Mouse (Mus musculus) heart, embryonic 11.5 days (tissue): ENCODE measurements around the gene Ss18l1. TPM values are rescaled to one million over a fixed set of nuclear protein-coding genes. Genes with fewer than 3 reads are reported as not detected.

ENCODE experiments used
- ATAC-seq: fragments of 200-750 bp; cut with Nextera tagmentation; replicated peaks from 2 replicates; pipeline ENCODE4 v1.8.0; 2017; ENCODE audit warnings: moderate library complexity; ENCODE audit not compliant: insufficient number of reproducible peaks, low FRiP score, low TSS enrichment
- H3K27ac ChIP-seq: fragments of 300-500 bp; sonication (generic); 2 replicates; pipeline ENCODE4 v1.5.1; 2014; ENCODE audit warnings: mild to moderate bottlenecking, low read depth, low read length
- H3K27me3 ChIP-seq: fragments of 300-500 bp; sonication (generic); 2 replicates; pipeline ENCODE4 v1.6.1; 2014; ENCODE audit warnings: mild to moderate bottlenecking, low read length, mixed read lengths; ENCODE audit not compliant: control insufficient read depth, insufficient read depth
- H3K36me3 ChIP-seq: fragments of 300-500 bp; sonication (generic); 2 replicates; pipeline ENCODE4 v1.6.1; 2014; ENCODE audit warnings: mild to moderate bottlenecking, low read length, moderate library complexity, mixed read lengths; ENCODE audit not compliant: control insufficient read depth, insufficient read depth
- H3K4me1 ChIP-seq: fragments of 300-500 bp; sonication (generic); 2 replicates; pipeline ENCODE4 v1.6.1; 2014; ENCODE audit warnings: low read length; ENCODE audit not compliant: control insufficient read depth, insufficient read depth
- H3K4me2 ChIP-seq: fragments of 300-500 bp; sonication (generic); 2 replicates; pipeline ENCODE4 v1.6.1; 2014; ENCODE audit warnings: mild to moderate bottlenecking, moderate library complexity
- H3K4me3 ChIP-seq: fragments of 300-500 bp; sonication (generic); 2 replicates; pipeline ENCODE4 v1.5.1; 2014; ENCODE audit warnings: low read depth, low read length
- H3K9ac ChIP-seq: fragments of 300-500 bp; sonication (generic); 2 replicates; pipeline ENCODE4 v1.6.1; 2014; ENCODE audit warnings: mild to moderate bottlenecking, low read depth, low read length, moderate library complexity
- H3K9me3 ChIP-seq: fragments of 300-500 bp; sonication (generic); replicated peaks from 2 replicates; pipeline ENCODE4 v1.6.1; 2016; ENCODE audit warnings: low read length; ENCODE audit not compliant: control insufficient read depth
- WGBS: fragments of 180-500 bp; shearing (Covaris S2); extraction: QIAGEN DNeasy Blood & Tissue Kit; methylation state at CpG from one replicate; pipeline ENCODE4 v1.1.7; 2014; ENCODE audit not compliant: insufficient replicate concordance; 5-methylcytosine and 5-hydroxymethylcytosine counted together
- polyA plus RNA-seq: library from polyadenylated mRNA; unstranded; fragments of >200 nt; fragmentation: Nextera tagmentation; extraction: Ambion mirVana; gene quantifications from 2 replicates; pipeline ENCODE4 v1.2.1, GENCODE M21; 2014

Gene Ss18l1
- polyA plus RNA-seq, 1 experiment from 2014 or later = 2.3 TPM

GRCm38 (mm10) chr2:180069770-180070480 is 27.6 kb downstream of the Ss18l1 start:
- Histone ChIP-seq H3K4me1 (peaks cover 9% of the 10 kb centered on the region), H3K27ac (peak overlapping the region; percentile 73; the same call in 1 of the 2 replicates), H3K36me3 (peaks cover 8% of the 10 kb centered on the region), H3K9ac (peak overlapping the region; percentile 80), H3K4me2 (peak overlapping the region; percentile 85), H3K27me3 (no peaks in the 10 kb centered on the region), H3K9me3 (no peaks in the 10 kb centered on the region), H3K4me3 (peak overlapping the region; percentile 80)
- 32% methylated on average over 20 of the region's 20 CpGs for WGBS
- ATAC-seq = peak; percentile 37

GRCm38 (mm10) chr2:180070481-180071453 is 28.5 kb downstream of the Ss18l1 start, which contains the start of gene Mtg2:
Gene Mtg2 (plus strand): TSS chr2:180070588.
- peak within 1 kb of the TSS; percentile 85 for H3K4me2 ChIP-seq
- H3K4me3 ChIP-seq = peak within 1 kb of the TSS; percentile 80
- ATAC-seq = peak; percentile 90
- H3K27ac ChIP-seq = peak within 1 kb of the TSS; percentile 73; the same call in 1 of the 2 replicates
- peak within 1 kb of the TSS; percentile 80 for H3K9ac ChIP-seq
- no peaks in the 10 kb centered on the region for H3K27me3 ChIP-seq
- WGBS = 6% methylated on average over 58 of the region's 58 CpGs
- no peaks in the 10 kb centered on the region for H3K9me3 ChIP-seq
- peaks cover 9% of the 10 kb centered on the region for H3K4me1 ChIP-seq
- H3K36me3 ChIP-seq = peaks cover 8% of the 10 kb centered on the region

GRCm38 (mm10) chr2:180071671-180072070 is 29.4 kb downstream of the Ss18l1 start:
- H3K27ac ChIP-seq = no peak overlapping the region
- peaks cover 8% of the 10 kb centered on the region for H3K36me3 ChIP-seq
- WGBS = 85% methylated on average over 2 of the region's 2 CpGs
- H3K9me3 ChIP-seq = no peaks in the 10 kb centered on the region
- no peaks in the 10 kb centered on the region for H3K27me3 ChIP-seq
- H3K4me1 ChIP-seq = peaks cover 9% of the 10 kb centered on the region
- H3K4me2 ChIP-seq = no peak overlapping the region
- no peak overlapping the region for H3K9ac ChIP-seq
- H3K4me3 ChIP-seq = no peak overlapping the region
- no peak for ATAC-seq

GRCm38 (mm10) chr2:180072886-180073285 is 30.6 kb downstream of the Ss18l1 start:
- WGBS = 92% methylated on average over 7 of the region's 7 CpGs
- Histone ChIP-seq H3K27me3 (no peaks in the 10 kb centered on the region), H3K36me3 (peaks cover 3% of the 10 kb centered on the region; the same call in 1 of the 2 replicates), H3K4me3 (no peak overlapping the region), H3K4me2 (no peak overlapping the region), H3K9ac (no peak overlapping the region), H3K4me1 (peaks cover 9% of the 10 kb centered on the region), H3K27ac (no peak overlapping the region), H3K9me3 (no peaks in the 10 kb centered on the region)
- ATAC-seq = no peak

- ATAC-seq = no peak
These were observed 35.3 kb downstream of the Ss18l1 start for GRCm38 (mm10) chr2:180077622-180078021.

GRCm38 (mm10) chr2:180080680-180081079 is 38.4 kb downstream of the Ss18l1 start:
- ATAC-seq = no peak
- no peak overlapping the region for H3K9ac ChIP-seq
- WGBS = 88% methylated on average over 8 of the region's 8 CpGs
- no peak overlapping the region for H3K4me2 ChIP-seq
- H3K27me3 ChIP-seq = no peaks in the 10 kb centered on the region
- no peak overlapping the region for H3K27ac ChIP-seq
- no peaks in the 10 kb centered on the region for H3K4me1 ChIP-seq
- H3K4me3 ChIP-seq = no peak overlapping the region
- H3K9me3 ChIP-seq = no peaks in the 10 kb centered on the region
- H3K36me3 ChIP-seq = peaks cover 3% of the 10 kb centered on the region

More at GRCm38 (mm10) chr2:180077622-180078021, 35.3 kb downstream of the Ss18l1 start:
- WGBS = 64% methylated on average over 3 of the region's 3 CpGs
- Histone ChIP-seq H3K27me3 (no peaks in the 10 kb centered on the region), H3K36me3 (peaks cover 3% of the 10 kb centered on the region; the same call in 1 of the 2 replicates), H3K4me3 (no peak overlapping the region), H3K9ac (no peak overlapping the region), H3K9me3 (no peaks in the 10 kb centered on the region), H3K4me1 (no peaks in the 10 kb centered on the region), H3K27ac (no peak overlapping the region), H3K4me2 (no peak overlapping the region)

GRCm38 (mm10) chr2:180083063-180083462 is 40.8 kb downstream of the Ss18l1 start:
- ATAC-seq = no peak
- H3K4me2 ChIP-seq = no peak overlapping the region
- H3K27me3 ChIP-seq = no peaks in the 10 kb centered on the region
- H3K9me3 ChIP-seq = no peaks in the 10 kb centered on the region
- 90% methylated on average over 10 of the region's 10 CpGs for WGBS
- no peak overlapping the region for H3K4me3 ChIP-seq
- no peaks in the 10 kb centered on the region for H3K4me1 ChIP-seq
- H3K9ac ChIP-seq = no peak overlapping the region
- peaks cover 3% of the 10 kb centered on the region for H3K36me3 ChIP-seq
- no peak overlapping the region for H3K27ac ChIP-seq

- no peaks in the 10 kb centered on the region for H3K9me3 ChIP-seq
- no peak for ATAC-seq
- H3K27ac ChIP-seq = no peak overlapping the region
- no peak overlapping the region for H3K4me2 ChIP-seq
- no peaks in the 10 kb centered on the region; the same call in 1 of the 2 replicates for H3K27me3 ChIP-seq
- peaks cover 3% of the 10 kb centered on the region for H3K36me3 ChIP-seq
- H3K4me1 ChIP-seq = no peaks in the 10 kb centered on the region
- H3K9ac ChIP-seq = no peak overlapping the region
- no peak overlapping the region for H3K4me3 ChIP-seq
- 46% methylated on average over 3 of the region's 3 CpGs for WGBS
These were observed 42.3 kb downstream of the Ss18l1 start for GRCm38 (mm10) chr2:180084565-180084964.
